Mouse (Mus musculus): Measurements from ENCODE around the gene Trip11. TPM values are rescaled to one million over a fixed set of nuclear protein-coding genes. Genes with fewer than 3 reads are reported as not detected.

Trip11 gene
- polyA plus RNA-seq, 1 experiment: 0.22 TPM

DNA sequence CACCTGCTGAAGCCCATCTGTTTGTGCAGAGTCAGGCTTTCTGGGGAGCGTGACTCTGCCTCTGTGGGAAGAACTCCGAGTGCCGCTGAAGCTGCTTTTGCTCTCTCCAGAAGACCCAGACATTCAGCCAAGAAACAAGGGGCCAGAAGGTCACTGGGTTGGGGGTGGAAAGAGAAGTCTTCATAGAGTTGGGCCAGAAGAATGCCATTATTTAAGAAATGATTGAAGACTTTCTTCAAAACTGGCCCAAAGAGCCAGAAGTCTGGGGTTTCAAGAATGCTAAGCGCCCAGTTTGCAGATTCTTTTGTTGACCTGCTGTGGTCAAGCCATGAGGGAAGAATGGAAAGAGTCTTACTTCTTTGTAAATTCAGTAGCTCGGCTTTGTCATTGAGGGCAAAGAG, 119.8 kb downstream of the Trip11 start:
- TF ChIP-seq GATA1 (IDR thresholded peaks at IDR 0.05; ENCODE audit: borderline replicate concordance, low read length) (no peak), FLI1 (IDR thresholded peaks at IDR 0.05; ENCODE audit: low read length) (no peak)
- no peak overlapping the region for H3K4me3 ChIP-seq (replicated peaks)

GRCm38 (mm10) chr12:101792684-101793083, 120.4 kb downstream of the Trip11 start:
- TF ChIP-seq FLI1 (IDR thresholded peaks at IDR 0.05; ENCODE audit: low read length) (no peak), GATA1 (IDR thresholded peaks at IDR 0.05; ENCODE audit: borderline replicate concordance, low read length) (no peak)
- Histone ChIP-seq H3K4me1 (no peaks in the 10 kb centered on the region), H3K9me3 (no peaks in the 10 kb centered on the region), H3K36me3 (replicated peaks; ENCODE audit: low read length) (no peaks in the 10 kb centered on the region), H3K27me3 (replicated peaks) (peaks cover 4% of the 10 kb centered on the region), H3K4me3 (replicated peaks) (no peak overlapping the region)

More for the DNA sequence above, 119.8 kb downstream of the Trip11 start:
- H3K36me3 ChIP-seq (replicated peaks; ENCODE audit: low read length): no peaks in the 10 kb centered on the region
- no peaks in the 10 kb centered on the region for H3K4me1 ChIP-seq
- no peaks in the 10 kb centered on the region for H3K9me3 ChIP-seq
- H3K27me3 ChIP-seq (replicated peaks): peaks cover 4% of the 10 kb centered on the region

- Histone ChIP-seq H3K27me3 (replicated peaks) (peaks cover 3% of the 10 kb centered on the region), H3K36me3 (replicated peaks; ENCODE audit: low read length) (no peaks in the 10 kb centered on the region), H3K9me3 (peaks cover 4% of the 10 kb centered on the region; the same call in 1 of the 2 replicates), H3K4me3 (replicated peaks) (no peak overlapping the region), H3K4me1 (no peaks in the 10 kb centered on the region)
- TF ChIP-seq GATA1 (IDR thresholded peaks at IDR 0.05; ENCODE audit: borderline replicate concordance, low read length) (no peak), FLI1 (IDR thresholded peaks at IDR 0.05; ENCODE audit: low read length) (no peak)
These were observed 123.3 kb downstream of the Trip11 start for GRCm38 (mm10) chr12:101789767-101790166.

GRCm38 (mm10) chr12:101789250-101789649, 123.8 kb downstream of the Trip11 start:
- Histone ChIP-seq H3K4me3 (replicated peaks) (no peak overlapping the region), H3K9me3 (peaks cover 4% of the 10 kb centered on the region; the same call in 1 of the 2 replicates), H3K27me3 (replicated peaks) (peaks cover 3% of the 10 kb centered on the region), H3K36me3 (replicated peaks; ENCODE audit: low read length) (no peaks in the 10 kb centered on the region), H3K4me1 (no peaks in the 10 kb centered on the region)
- TF ChIP-seq FLI1 (IDR thresholded peaks at IDR 0.05; ENCODE audit: low read length) (no peak), GATA1 (IDR thresholded peaks at IDR 0.05; ENCODE audit: borderline replicate concordance, low read length) (no peak)

Other genes with a start within 250 kb of the Trip11 start
- gene Tc2n, start 194.7 kb downstream of the Trip11 start, polyA plus RNA-seq (2012; ENCODE audit: insufficient read depth, low replicate concordance): not detected in 2 replicates
- gene Fbln5, start 94.2 kb downstream of the Trip11 start, polyA plus RNA-seq (2012; ENCODE audit: insufficient read depth, low replicate concordance): not detected in 2 replicates
- gene Atxn3, start 45.0 kb upstream of the Trip11 start, polyA plus RNA-seq (2012; ENCODE audit: insufficient read depth, low replicate concordance): 0.38 TPM in 1 of 2 replicates, not detected in the other
- 2.3 and 4.4 TPM in 2 replicates for gene Cpsf2, start 62.7 kb upstream of the Trip11 start, polyA plus RNA-seq (2012; ENCODE audit: insufficient read depth, low replicate concordance)
- 0.04 TPM in 1 of 2 replicates, not detected in the other for gene Slc24a4, start 215.5 kb upstream of the Trip11 start, polyA plus RNA-seq (2012; ENCODE audit: insufficient read depth, low replicate concordance)

All from megakaryocyte, embryonic 14.5 days (primary cell).